Mouse (Mus musculus) gonadal fat pad, adult 2 months (tissue): ENCODE measurements at regions not wholly inside any gene's neighbourhood (a gene's known extent, or its start where the extent isn't known, plus 50 kb on each side); places are given as distances from the start of the nearest gene placed in this dataset.

Experiments used
- DNase-seq: peaks from one replicate; pipeline ENCODE4 v3.0.0-alpha.2; 2012; ENCODE audit warnings: low read depth

- DNase-seq, result no peak
Observed at GRCm38 (mm10) chr6:117237096-117237495, 68.8 kb downstream of the Cxcl12 start.

DNA sequence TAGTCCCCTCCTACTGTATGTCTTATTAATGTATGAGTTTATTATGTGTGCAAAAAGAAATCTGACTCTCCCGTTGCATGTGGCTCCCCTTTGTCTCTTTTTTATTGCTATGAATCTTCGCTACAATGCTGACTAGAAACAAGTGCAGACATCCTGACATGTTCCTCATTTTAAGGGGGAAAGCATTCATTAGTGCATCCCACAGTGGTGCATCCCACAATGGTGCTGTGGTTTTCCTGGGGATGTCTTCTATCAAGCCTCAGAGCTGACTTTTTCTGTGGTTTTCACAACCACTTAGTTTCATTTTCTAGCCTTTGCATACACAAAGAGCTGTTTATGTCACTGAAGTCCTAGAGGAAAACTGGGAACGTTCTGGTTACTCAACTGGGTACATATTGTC, 72.9 kb downstream of the Cxcl12 start:
- no peak for DNase-seq

- DNase-seq, result no peak
Observed at GRCm38 (mm10) chr6:117245398-117245797, 77.1 kb downstream of the Cxcl12 start.

DNA sequence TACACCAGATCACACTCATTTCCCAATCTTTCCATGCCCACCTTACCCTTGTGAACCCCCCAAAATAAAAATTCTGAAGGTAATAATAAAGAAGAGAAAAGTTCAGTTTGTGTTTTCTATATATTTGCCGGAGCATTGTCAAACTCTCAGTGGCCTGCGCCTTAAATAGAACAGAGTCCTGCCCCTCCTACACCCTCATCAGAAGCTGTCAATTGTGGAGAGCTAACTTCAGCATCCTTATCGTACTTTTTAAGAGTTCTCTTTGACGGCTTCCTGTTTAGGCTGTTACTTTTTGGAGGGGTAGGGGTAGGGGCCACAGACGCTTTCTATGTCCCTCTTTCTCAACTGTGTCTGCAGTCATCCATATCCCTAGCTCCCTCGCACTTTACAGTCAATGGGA, 77.5 kb downstream of the Cxcl12 start:
- DNase-seq, result no peak

DNA sequence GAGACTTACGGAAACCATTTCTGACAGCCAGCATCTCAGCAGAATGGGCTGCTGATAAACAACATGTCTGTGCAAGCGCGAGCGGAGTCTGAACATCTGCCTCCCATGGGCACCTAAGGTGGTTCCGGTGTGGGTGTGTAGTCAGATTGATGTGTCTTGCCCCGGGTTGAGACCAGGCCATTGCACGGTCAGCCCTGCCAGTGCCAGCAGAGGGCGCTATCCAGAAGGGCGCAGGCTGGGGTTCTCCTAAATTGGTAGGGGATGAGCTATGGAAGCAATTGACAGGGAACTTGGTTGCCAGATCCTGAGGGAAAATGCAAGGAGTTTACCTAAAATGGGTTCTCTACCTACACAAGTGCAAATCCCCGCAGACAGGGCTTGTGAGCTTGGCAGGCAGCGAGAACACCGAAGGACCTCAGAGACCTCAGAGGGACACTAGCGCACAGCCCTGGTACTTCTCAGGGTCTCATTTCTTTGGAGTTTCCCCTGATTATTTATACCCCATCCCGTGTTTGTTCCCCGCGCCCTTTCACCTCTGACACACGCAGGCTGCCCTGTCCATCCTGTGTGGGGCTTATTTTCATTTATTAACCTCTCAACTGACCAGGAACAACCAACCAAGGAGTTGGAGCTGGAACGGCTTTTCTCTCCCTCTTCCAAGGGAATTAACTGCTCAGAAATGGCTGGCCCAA, 81.0 kb downstream of the Cxcl12 start:
- no peak for DNase-seq

DNA sequence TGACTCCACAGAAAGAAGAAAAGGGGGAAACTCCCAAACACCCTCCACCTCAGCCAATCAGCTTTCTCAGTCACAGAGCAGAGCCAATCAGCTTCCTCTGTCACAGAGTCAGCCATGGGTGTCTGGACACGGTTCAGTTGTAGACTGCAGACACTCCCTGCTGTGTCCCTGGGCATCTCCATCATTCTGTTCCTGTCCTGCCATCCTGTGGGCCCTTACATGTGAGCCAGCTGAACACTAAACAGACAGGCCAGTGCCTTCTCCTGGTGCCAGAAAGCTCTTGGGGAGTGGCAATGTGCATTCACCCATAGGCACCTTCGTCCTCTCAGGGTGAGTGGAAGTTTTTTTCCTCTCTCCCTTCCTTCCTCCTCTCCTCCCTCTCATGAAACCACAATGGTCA, 81.7 kb downstream of the Cxcl12 start:
- DNase-seq, result no peak

DNA sequence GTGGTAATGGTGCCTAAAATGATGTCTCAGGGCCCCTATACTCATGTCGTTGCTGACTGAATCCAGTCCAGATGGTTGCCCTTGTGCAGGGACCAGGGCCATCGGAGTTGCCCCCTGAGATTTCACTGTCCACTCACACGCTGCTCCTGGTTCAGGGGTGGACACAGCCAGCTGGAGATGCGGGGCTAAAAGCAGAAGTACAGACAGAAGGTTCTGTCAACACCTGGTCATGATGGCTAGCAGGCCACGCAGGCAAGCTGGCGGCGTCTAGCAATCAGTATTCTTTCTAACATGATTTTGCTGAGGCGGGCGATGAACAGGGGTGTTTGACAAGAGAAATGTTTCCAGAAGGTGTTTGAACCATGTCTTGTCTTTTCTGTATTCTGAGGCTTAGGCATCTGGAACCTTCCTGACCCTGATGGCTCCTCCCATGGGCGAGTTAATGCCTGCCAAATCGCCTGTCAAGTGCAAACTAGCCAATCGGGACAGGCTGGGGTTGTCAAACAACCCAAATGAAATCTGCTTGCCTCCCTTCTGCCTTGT, 83.1 kb downstream of the Cxcl12 start:
- no peak for DNase-seq

DNA sequence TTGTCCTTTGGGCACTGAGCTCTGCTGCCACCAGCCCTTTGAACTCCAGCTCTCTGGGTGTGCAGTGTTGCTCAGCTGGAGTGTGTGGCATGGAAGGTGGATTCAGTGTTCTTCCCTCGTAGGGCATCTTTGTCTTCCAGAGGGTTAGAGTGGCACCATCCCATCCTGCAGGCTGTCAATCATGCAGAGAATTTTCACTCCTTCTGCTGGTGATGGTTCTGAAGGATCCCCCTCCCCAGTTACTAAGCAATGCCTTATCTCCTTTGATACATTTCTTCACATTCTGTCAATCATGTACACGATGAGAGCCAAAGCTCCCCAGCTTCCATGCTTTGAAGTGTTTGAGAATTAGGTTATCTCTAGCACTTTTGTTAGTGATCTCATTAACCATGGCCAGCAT, 84.0 kb downstream of the Cxcl12 start:
- DNase-seq, result no peak

- no peak for DNase-seq
Observed at GRCm38 (mm10) chr6:117253036-117253435, 84.7 kb downstream of the Cxcl12 start.

- DNase-seq, result no peak
Observed at GRCm38 (mm10) chr6:117253586-117254330, 85.4 kb downstream of the Cxcl12 start.

- no peak for DNase-seq
Observed at GRCm38 (mm10) chr6:117254620-117255228, 86.4 kb downstream of the Cxcl12 start.

- DNase-seq, result no peak
Observed at GRCm38 (mm10) chr6:117255399-117256098, 87.2 kb downstream of the Cxcl12 start.

DNA sequence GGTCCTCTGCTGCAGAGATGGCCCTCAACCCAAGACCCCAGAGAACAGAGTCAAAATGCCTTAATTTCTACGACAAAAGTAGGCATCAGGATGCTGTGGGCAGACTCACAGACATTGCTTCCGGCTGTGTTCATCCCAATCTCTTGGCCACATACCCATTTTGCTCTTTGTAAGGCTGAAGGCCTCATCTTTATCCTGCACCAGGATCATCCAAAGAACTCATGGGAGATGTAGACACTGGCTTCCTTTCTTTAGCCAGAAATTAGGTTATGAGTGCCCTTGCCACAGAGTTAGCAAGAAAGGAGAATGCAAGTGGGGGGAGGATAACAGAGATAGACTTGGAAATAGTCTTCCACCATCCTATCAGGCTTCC, 87.8 kb downstream of the Cxcl12 start:
- no peak for DNase-seq

GRCm38 (mm10) chr6:117257591-117257990, 89.3 kb downstream of the Cxcl12 start:
- no peak for DNase-seq

DNA sequence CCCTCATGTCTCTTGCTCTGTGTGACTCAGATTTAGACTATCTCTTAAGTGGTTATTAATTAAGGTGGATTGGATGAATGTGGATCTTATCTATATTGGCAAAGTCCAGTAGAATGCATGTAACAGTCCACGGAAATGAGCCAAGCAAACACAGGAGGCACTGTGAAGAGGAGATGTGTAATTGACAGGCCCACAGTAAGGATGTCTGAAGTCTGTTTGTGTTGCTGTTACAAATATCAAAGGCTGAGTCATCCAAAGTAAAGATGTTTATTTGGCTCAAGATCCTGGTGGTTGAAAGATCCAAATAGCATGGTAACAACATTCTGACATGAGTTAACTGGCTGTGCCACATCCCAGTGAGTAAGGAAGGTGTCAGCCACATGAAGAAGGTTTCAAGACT, 99.6 kb downstream of the Cxcl12 start:
- DNase-seq, result no peak

GRCm38 (mm10) chr6:117268376-117268775, 100.0 kb downstream of the Cxcl12 start:
- DNase-seq, result no peak

DNA sequence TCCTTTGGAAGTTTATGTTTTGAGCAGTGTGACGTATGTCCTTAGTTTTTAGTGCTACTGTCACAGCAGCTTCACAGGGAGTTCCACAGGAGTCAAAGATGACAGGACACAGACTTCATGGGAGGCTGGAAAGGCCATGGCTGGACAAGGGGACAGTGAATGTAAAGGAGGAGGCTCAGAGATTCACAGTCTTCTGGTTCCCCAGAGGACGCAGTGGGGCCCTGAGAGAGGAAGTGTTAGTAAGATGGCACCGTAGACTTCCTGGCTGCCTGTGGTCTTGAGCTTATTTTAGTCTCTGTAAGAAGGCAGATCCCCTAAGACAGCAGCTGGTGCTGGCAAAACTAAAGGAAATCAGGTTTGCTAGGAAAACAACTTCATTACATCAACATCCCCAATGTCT, 101.9 kb downstream of the Cxcl12 start:
- no peak for DNase-seq

DNA sequence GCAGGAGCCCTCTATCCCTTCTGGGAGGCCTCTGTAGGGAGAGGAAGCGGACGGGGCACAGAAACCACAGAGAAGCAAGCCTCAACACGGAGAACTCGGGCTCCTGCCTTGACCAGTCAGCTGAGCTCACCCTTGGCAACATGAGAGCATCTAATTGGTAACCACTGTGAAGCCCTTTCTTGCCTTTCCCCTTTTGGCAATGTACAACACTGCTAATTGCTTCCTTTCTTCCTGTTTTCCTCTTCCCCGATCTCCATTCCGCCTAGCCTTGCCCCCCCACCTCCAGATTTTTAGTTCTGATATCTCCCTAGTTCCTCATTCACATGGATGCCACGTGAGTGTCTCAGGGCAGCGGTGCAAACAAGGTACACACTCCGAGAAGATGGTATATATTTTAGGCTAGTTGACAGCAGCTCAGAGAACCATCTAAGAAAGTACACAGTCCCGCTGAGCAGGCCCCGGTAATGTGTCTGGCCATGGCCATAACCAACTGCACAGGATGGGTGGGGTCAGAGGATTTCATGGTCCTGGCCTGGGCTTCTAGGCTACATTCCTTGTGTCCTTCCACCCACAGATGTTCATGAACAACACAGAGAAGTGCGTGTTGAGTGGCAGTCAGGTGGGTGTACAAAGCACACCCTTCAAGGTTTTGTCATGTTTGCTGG, 103.4 kb downstream of the Cxcl12 start:
- DNase-seq, result no peak

GRCm38 (mm10) chr6:117272227-117272955, 104.1 kb downstream of the Cxcl12 start:
- DNase-seq, result no peak

DNA sequence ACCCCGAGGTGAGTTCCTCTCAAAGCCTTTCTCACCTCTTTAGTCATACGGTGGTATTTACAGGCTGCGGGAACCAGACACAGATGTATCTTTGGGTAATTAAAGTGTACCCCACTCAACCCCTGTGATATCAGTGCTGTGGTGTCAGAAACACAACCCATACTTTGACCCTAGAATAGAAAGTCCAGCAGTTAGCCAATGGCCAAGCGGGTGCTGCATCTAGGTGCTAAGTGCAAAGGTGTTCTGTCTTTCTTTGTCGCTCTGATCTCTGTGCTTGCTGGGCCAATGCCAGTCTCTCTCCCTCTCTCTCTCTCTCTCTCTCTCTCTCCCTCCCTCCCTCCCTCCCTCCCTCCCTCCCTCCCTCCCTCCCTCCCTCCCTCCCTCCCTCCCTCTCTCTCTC, 107.6 kb downstream of the Cxcl12 start:
- no peak for DNase-seq

DNA sequence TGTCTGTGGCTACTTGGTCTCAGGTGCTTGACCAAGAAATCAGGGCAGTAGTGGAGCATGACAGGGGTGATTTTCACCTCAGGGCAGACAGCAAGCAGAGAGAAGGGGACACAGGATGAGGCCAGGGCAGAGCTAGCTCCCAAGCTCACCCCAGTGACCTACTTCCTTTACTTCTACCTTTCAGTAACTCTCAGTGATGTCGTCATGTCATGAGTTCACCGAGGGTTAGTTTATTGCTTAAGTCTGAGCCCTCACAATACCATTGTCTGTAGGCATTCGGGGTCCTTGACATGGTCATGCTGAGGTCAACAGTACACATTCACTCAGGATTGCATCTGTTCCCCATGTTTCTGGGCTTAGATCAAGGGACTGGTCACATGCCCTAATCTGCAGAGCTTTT, 108.5 kb downstream of the Cxcl12 start:
- DNase-seq, result no peak
